Mouse (Mus musculus): ENCODE measurements around the gene Gm19345. TPM values are rescaled to one million over a fixed set of nuclear protein-coding genes. Genes with fewer than 3 reads are reported as not detected.

Gene Gm19345
- polyA plus RNA-seq, 1 experiment, result 0.25 TPM

DNA sequence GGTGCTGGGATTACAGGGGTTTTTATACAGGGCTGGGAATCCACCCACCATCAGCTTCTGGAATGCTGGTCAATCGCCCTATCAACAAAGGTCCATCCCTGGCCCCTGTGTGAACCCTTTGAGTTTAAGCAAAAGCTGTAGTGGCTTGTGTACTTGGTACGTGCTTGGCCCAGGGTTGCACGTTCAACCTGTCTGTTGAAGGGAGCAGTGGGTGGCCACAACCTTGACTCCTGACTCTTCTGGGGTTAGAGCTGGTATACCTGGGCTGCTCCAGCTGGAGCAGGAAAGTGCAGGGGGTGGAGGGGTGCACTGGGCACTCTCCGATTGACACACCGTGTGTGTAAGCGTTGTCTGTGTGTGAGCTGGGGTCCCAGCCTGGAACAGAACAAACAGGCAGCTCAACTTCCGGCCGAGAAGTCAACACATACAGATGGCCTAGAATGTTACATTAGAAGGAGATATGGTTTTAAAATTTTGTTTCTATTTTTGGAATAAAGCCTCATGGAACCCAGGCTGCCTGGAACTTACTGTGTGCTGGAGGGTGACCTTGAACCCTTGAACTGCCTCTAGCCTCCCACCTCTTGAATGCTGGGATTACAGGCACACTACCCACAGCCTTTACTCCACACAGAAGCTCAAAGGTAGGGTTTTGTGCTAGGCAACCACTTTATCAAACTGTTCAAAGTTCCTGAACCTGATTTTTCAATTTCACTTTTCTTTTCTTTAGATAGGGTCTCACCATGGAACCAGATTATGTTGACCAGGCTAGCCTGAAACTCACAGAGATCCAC, 13.6 kb downstream of the Gm19345 start:
- DNase-seq (ENCODE audit: low read depth, low spot score), result no peak
- 88% methylated on average over 8 of the region's 8 CpGs for WGBS

DNA sequence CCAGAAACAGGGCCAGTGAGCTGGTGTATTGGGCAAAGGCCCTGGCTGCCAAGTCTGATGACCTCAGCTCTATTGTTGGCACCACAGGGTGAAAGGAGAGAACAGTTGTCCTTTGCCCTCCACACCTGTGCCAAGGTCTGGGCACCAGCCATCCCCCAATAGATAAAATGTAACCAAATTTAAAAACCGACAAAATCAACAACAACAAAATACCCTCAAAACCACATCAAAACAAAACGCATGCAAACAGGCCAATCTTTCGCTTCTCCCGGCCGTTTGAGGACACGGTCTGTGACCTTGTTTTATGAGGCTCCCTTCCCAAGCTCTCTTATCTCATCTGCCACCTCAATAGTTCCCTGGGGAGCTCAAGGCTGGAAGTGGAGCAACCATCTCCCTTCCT, 14.7 kb downstream of the Gm19345 start:
- DNase-seq (ENCODE audit: low read depth, low spot score), result no peak
- 34% methylated on average over 6 of the region's 6 CpGs for WGBS

GRCm38 (mm10) chr7:19867751-19868399, 16.1 kb downstream of the Gm19345 start:
- 38% methylated on average over 16 of the region's 16 CpGs for WGBS
- peak; percentile 64 for DNase-seq (ENCODE audit: low read depth, low spot score)

DNA sequence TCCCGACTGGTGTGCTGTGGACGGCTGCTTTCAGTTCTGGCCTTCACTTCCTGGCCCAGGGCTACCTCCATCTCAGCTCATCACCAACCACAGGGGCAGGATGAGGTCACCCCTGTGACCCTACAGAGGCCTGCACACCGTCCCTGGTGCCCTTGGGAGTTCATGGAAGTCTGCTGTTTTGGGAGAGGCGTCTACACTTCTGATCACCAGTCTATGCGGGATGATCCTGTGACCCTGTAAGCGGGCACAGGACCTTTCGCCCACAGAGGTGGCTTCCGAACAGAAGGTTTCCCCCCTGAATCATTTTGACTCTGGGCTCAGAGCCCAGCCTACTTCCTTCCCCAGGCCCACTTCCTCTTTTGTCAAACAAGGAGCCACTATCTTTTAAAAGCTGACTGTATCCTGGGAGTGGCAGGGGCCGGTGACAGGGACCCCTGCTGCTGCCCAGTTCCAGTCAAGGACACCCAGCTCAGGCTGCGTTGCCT, 19.4 kb downstream of the Gm19345 start:
- 55% methylated on average over 10 of the region's 10 CpGs for WGBS
- no peak for DNase-seq (ENCODE audit: low read depth, low spot score)

GRCm38 (mm10) chr7:19871943-19872601, 20.3 kb downstream of the Gm19345 start:
- DNase-seq (ENCODE audit: low read depth, low spot score), result no peak
- WGBS, result 42% methylated on average over 5 of the region's 5 CpGs

GRCm38 (mm10) chr7:19875948-19876682, 24.3 kb downstream of the Gm19345 start:
- 17% methylated on average over 13 of the region's 13 CpGs for WGBS

GRCm38 (mm10) chr7:19876781-19877425, 25.1 kb downstream of the Gm19345 start:
- 12% methylated on average over 14 of the region's 14 CpGs for WGBS
- peak; percentile 71 for DNase-seq (ENCODE audit: low read depth, low spot score)

More at GRCm38 (mm10) chr7:19875948-19876682, 24.3 kb downstream of the Gm19345 start:
- DNase-seq (ENCODE audit: low read depth, low spot score), result no peak

GRCm38 (mm10) chr7:19880754-19881153, 29.0 kb downstream of the Gm19345 start:
- no peak for DNase-seq (ENCODE audit: low read depth, low spot score)

GRCm38 (mm10) chr7:19887849-19888248, 36.0 kb downstream of the Gm19345 start, which contains the start of gene Ceacam19:
Ceacam19 (minus strand) TSS chr7:19887965.
- WGBS, result 39% methylated on average over 7 of the region's 7 CpGs

More at GRCm38 (mm10) chr7:19880754-19881153, 29.0 kb downstream of the Gm19345 start:
- 77% methylated on average over 8 of the region's 8 CpGs for WGBS

GRCm38 (mm10) chr7:19889881-19890280, 38.1 kb downstream of the Gm19345 start:
- WGBS, result 39% methylated on average over 8 of the region's 8 CpGs
- no peak for DNase-seq (ENCODE audit: low read depth, low spot score)

More at GRCm38 (mm10) chr7:19887849-19888248, 36.0 kb downstream of the Gm19345 start, which contains the start of gene Ceacam19:
- no peak for DNase-seq (ENCODE audit: low read depth, low spot score)

Other genes starting within 250 kb of the Gm19345 start
- gene Clasrp, start 247.5 kb upstream of the Gm19345 start, polyA plus RNA-seq (2012; rRNA removed), result 39.5 and 76.8 TPM in 2 replicates
- 76.0 and 88.5 TPM in 2 replicates for gene Relb, start 222.6 kb upstream of the Gm19345 start, polyA plus RNA-seq (2012; rRNA removed)
- gene Clptm1, start 187.0 kb upstream of the Gm19345 start, polyA plus RNA-seq (2012; rRNA removed), result 155 and 188 TPM in 2 replicates
- 201 and 493 TPM in 2 replicates for gene Apoc2, start 174.1 kb upstream of the Gm19345 start, polyA plus RNA-seq (2012; rRNA removed)
- gene Gm44805, start 170.6 kb upstream of the Gm19345 start, polyA plus RNA-seq (2012; rRNA removed), result 0.19 TPM in 1 of 2 replicates, not detected in the other
- gene Apoc4, start 170.5 kb upstream of the Gm19345 start, polyA plus RNA-seq (2012; rRNA removed), result 1.3 and 1.4 TPM in 2 replicates
- gene Apoc1, start 159.3 kb upstream of the Gm19345 start, polyA plus RNA-seq (2012; rRNA removed), result 0.29 and 1.9 TPM in 2 replicates
- 393 and 660 TPM in 2 replicates for gene Apoe, start 152.8 kb upstream of the Gm19345 start, polyA plus RNA-seq (2012; rRNA removed)
- gene Tomm40, start 136.6 kb upstream of the Gm19345 start, polyA plus RNA-seq (2012; rRNA removed), result 97.8 and 115 TPM in 2 replicates
- gene Nectin2, start 101.5 kb upstream of the Gm19345 start, polyA plus RNA-seq (2012; rRNA removed), result 132 and 182 TPM in 2 replicates
- gene Bcam, start 81.0 kb upstream of the Gm19345 start, polyA plus RNA-seq (2012; rRNA removed), result 27.0 and 28.4 TPM in 2 replicates
- gene Cblc, start 55.2 kb upstream of the Gm19345 start, polyA plus RNA-seq (2012; rRNA removed), result 78.4 and 107 TPM in 2 replicates
- 94.9 and 95.0 TPM in 2 replicates for gene Bcl3, start 29.2 kb upstream of the Gm19345 start, polyA plus RNA-seq (2012; rRNA removed)
- 0.47 and 0.66 TPM in 2 replicates for gene Ceacam16, start 9.3 kb downstream of the Gm19345 start, polyA plus RNA-seq (2012; rRNA removed)
- gene Ceacam19, start 36.0 kb downstream of the Gm19345 start, polyA plus RNA-seq (2012; rRNA removed), result 0.03 and 0.07 TPM in 2 replicates
- gene Pvr, start 69.2 kb downstream of the Gm19345 start, polyA plus RNA-seq (2012; rRNA removed), result 8.8 and 13.4 TPM in 2 replicates
- gene Igsf23, start 98.8 kb downstream of the Gm19345 start, polyA plus RNA-seq (2012; rRNA removed), result 78.1 and 116 TPM in 2 replicates
- gene Ceacam20, start 113.4 kb downstream of the Gm19345 start, polyA plus RNA-seq (2012; rRNA removed), result 84.7 and 173 TPM in 2 replicates
- 9.1 and 17.9 TPM in 2 replicates for gene Nlrp9b, start 139.5 kb downstream of the Gm19345 start, polyA plus RNA-seq (2012; rRNA removed)
- 0.08 and 0.12 TPM in 2 replicates for gene Vmn1r91, start 247.7 kb downstream of the Gm19345 start, polyA plus RNA-seq (2012; rRNA removed)